Mouse (Mus musculus) intestine, postnatal 0 days (tissue): ENCODE measurements around the gene Avpi1. TPM values are rescaled to one million over a fixed set of nuclear protein-coding genes. Genes with fewer than 3 reads are reported as not detected.

ENCODE experiments used
- ATAC-seq: fragments of 200-750 bp; cut with Nextera tagmentation; 2 replicates; pipeline ENCODE4 v1.8.0; 2017; ENCODE audit warnings: mild to moderate bottlenecking, moderate TSS enrichment, moderate library complexity
- H3K27ac ChIP-seq: fragments of 300-500 bp; sonication (generic); 2 replicates; pipeline ENCODE4 v1.5.1; 2014; ENCODE audit warnings: mild to moderate bottlenecking, low read depth, low read length, moderate library complexity
- H3K27me3 ChIP-seq: fragments of 300-500 bp; sonication (generic); replicated peaks from 2 replicates; pipeline ENCODE4 v1.6.1; 2014; ENCODE audit warnings: low read length, mixed read lengths; ENCODE audit not compliant: control insufficient read depth, insufficient read depth
- H3K36me3 ChIP-seq: fragments of 300-500 bp; sonication (generic); 2 replicates; pipeline ENCODE4 v1.6.1; 2014; ENCODE audit warnings: mild to moderate bottlenecking, moderate library complexity; ENCODE audit not compliant: control insufficient read depth, insufficient read depth
- H3K4me1 ChIP-seq: fragments of 300-500 bp; sonication (generic); replicated peaks from 2 replicates; pipeline ENCODE4 v1.6.1; 2014; ENCODE audit warnings: antibody characterized with exemption, low read length, mixed read lengths; ENCODE audit not compliant: control insufficient read depth, insufficient read depth
- H3K4me2 ChIP-seq: fragments of 300-500 bp; sonication (generic); replicated peaks from 2 replicates; pipeline ENCODE4 v1.6.1; 2014; ENCODE audit warnings: low read depth, mild to moderate bottlenecking, moderate library complexity
- H3K4me3 ChIP-seq: fragments of 300-500 bp; sonication (generic); 2 replicates; pipeline ENCODE4 v1.5.1; 2014; ENCODE audit warnings: low read depth, low read length
- H3K9ac ChIP-seq: fragments of 300-500 bp; sonication (generic); 2 replicates; pipeline ENCODE4 v1.6.1; 2014; ENCODE audit warnings: mild to moderate bottlenecking, low read depth, low read length
- H3K9me3 ChIP-seq: fragments of 300-500 bp; sonication (generic); 2 replicates; pipeline ENCODE4 v1.6.1; 2016; ENCODE audit warnings: mixed run types; ENCODE audit not compliant: control insufficient read depth
- CTCF ChIP-seq: sonication (generic); IDR thresholded peaks from 2 replicates; pipeline ENCODE4 v1.5.1; 2016; ENCODE audit warnings: low read depth, mild to moderate bottlenecking, control low read depth, antibody characterized with exemption, moderate library complexity
- WGBS: fragments of 180-500 bp; shearing (Covaris S2); extraction: QIAGEN DNeasy Blood & Tissue Kit; methylation state at CpG from one replicate; pipeline ENCODE4 v1.1.7; 2014; 5-methylcytosine and 5-hydroxymethylcytosine counted together
- polyA plus RNA-seq: library from polyadenylated mRNA; unstranded; fragments of >200 nt; fragmentation: Nextera tagmentation; extraction: Ambion mirVana; gene quantifications from 2 replicates; pipeline ENCODE4 v1.2.1, GENCODE M21; 2015

Gene Avpi1
- polyA plus RNA-seq, 1 experiment from 2014 or later, result 39.8 TPM

DNA sequence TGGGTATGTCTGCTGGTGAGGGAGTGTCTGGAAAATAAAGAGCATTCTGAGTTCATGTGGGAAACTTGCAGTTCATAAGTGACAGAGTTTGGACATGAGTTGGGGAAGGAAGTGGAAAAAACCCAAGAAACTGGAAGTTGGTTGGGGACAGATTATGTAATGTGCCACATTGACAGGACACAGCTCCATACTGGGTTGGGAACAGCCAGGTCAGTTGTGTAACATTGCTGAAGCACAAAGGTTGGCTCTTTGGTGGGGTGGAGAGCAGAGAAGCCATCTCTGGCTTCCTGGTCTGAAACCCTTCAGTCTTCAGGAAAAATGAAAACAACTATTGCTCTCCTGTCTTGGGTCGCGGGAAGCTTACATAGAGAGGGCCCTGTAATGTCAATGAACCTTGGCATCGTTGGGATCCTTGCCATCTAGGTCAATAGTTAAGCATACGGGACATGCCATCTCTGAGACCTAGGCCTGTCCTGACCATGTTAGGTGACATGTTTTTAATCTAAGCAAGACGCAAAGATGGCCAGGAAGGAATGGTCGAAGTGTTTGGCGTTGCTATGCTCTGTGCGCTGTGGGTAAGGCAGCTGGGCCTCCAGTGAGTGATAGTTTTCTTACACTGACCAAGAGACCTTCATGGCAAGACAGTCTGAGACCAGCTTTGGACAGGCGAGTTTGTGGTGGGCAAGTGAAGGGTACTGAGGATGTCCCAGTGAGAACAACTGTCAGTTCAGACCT, 17.6 kb upstream of the Avpi1 start:
- Histone ChIP-seq H3K36me3 (0 out of 2 replicates have a peak, but pooled peaks cover 5% of the 10 kb centered on the region), H3K9ac (peak overlapping the region; percentile 71; the same call in 1 of the 2 replicates), H3K4me3 (no peak overlapping the region), H3K27ac (no peak overlapping the region; the same call in 1 of the 2 replicates), H3K4me1 (no peaks in the 10 kb centered on the region), H3K4me2 (peak overlapping the region; percentile 89; the same call in 1 of the 2 replicates), H3K9me3 (no peaks in the 10 kb centered on the region), H3K27me3 (no peaks in the 10 kb centered on the region)
- 86% methylated on average over 9 of the region's 9 CpGs for WGBS
- ATAC-seq, result no peak
- TF ChIP-seq CTCF, result no peak

- H3K36me3 ChIP-seq, result no peaks in the 10 kb centered on the region
- no peak overlapping the region for H3K27ac ChIP-seq
- no peak for TF ChIP-seq CTCF
- no peaks in the 10 kb centered on the region for H3K4me1 ChIP-seq
- no peak overlapping the region for H3K4me2 ChIP-seq
- ATAC-seq, result no peak
- H3K9me3 ChIP-seq, result no peaks in the 10 kb centered on the region
- no peak overlapping the region for H3K9ac ChIP-seq
- no peak overlapping the region for H3K4me3 ChIP-seq
- H3K27me3 ChIP-seq, result no peaks in the 10 kb centered on the region
- WGBS, result 88% methylated on average over 2 of the region's 2 CpGs
Observed at GRCm38 (mm10) chr19:42145731-42146130, 16.9 kb upstream of the Avpi1 start.

- 55% methylated on average over 4 of the region's 4 CpGs for WGBS
- no peak overlapping the region for H3K4me3 ChIP-seq
- ATAC-seq, result no peak
- H3K9ac ChIP-seq, result no peak overlapping the region
- H3K4me2 ChIP-seq, result no peak overlapping the region
- H3K36me3 ChIP-seq, result no peaks in the 10 kb centered on the region
- TF ChIP-seq CTCF, result no peak
- H3K4me1 ChIP-seq, result no peaks in the 10 kb centered on the region
- no peak overlapping the region for H3K27ac ChIP-seq
- H3K9me3 ChIP-seq, result no peaks in the 10 kb centered on the region
- H3K27me3 ChIP-seq, result no peaks in the 10 kb centered on the region
Observed at GRCm38 (mm10) chr19:42145210-42145609, 16.4 kb upstream of the Avpi1 start.

- TF ChIP-seq CTCF, result peak; percentile 82
- H3K27me3 ChIP-seq, result no peaks in the 10 kb centered on the region
- no peak overlapping the region for H3K4me3 ChIP-seq
- no peaks in the 10 kb centered on the region for H3K9me3 ChIP-seq
- no peak overlapping the region for H3K9ac ChIP-seq
- no peak overlapping the region for H3K27ac ChIP-seq
- H3K4me2 ChIP-seq, result no peak overlapping the region
- no peak for ATAC-seq
- 21% methylated on average over 8 of the region's 8 CpGs for WGBS
- no peaks in the 10 kb centered on the region for H3K4me1 ChIP-seq
- no peaks in the 10 kb centered on the region for H3K36me3 ChIP-seq
Observed at GRCm38 (mm10) chr19:42144541-42145167, 15.8 kb upstream of the Avpi1 start.

DNA sequence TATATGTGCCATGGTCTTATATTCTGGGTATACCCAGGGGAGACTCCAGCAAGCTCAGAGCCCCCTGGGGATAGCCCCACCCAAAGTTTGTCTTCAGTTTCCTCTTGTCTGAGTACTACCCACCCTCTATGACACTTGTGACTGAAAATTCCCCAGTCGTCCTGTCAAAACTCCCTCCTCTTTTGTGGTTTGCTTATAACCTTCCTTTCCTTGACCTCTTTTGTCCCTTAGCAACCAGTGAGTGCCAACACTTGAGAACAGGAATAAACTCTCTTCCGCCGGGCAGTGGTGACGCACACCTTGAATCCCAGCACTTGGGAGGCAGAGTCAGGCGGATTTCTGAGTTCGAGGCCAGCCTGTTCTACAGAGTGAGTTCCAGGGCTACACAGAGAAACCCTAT, 15.2 kb upstream of the Avpi1 start:
- no peak for TF ChIP-seq CTCF
- Histone ChIP-seq H3K4me3 (no peak overlapping the region), H3K4me2 (no peak overlapping the region), H3K4me1 (no peaks in the 10 kb centered on the region), H3K27ac (no peak overlapping the region), H3K27me3 (no peaks in the 10 kb centered on the region), H3K9me3 (no peaks in the 10 kb centered on the region), H3K9ac (no peak overlapping the region), H3K36me3 (no peaks in the 10 kb centered on the region)
- no peak for ATAC-seq
- WGBS, result 46% methylated on average over 6 of the region's 6 CpGs

DNA sequence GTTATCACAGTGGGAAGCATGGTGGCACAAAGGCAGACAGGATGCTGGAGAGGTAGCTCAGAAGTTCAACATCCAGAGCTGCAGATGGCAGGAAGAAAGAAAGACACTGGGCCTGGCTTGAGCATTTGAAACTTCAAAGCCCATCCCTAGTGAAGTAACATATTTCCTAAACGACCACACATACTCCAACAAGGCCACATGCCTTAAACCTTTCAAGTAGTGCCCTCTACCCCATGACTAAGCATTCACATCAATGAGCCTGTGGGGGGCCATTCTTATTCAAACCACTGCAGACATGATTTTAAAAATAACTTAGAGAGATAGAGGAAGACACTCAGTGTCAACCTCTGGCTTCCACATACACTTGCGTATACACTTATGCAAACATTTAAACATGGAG, 13.9 kb upstream of the Avpi1 start:
- no peaks in the 10 kb centered on the region for H3K9me3 ChIP-seq
- H3K9ac ChIP-seq, result no peak overlapping the region
- no peaks in the 10 kb centered on the region for H3K36me3 ChIP-seq
- no peaks in the 10 kb centered on the region for H3K4me1 ChIP-seq
- WGBS, result 85% methylated on average over 2 of the region's 2 CpGs
- H3K27me3 ChIP-seq, result no peaks in the 10 kb centered on the region
- no peak overlapping the region for H3K4me3 ChIP-seq
- H3K4me2 ChIP-seq, result no peak overlapping the region
- H3K27ac ChIP-seq, result no peak overlapping the region
- TF ChIP-seq CTCF, result no peak
- ATAC-seq, result no peak
